Mouse (Mus musculus) heart, postnatal 0 days (tissue): ENCODE measurements around the gene Cnpy2. TPM values are rescaled to one million over a fixed set of nuclear protein-coding genes. Genes with fewer than 3 reads are reported as not detected.

Experiments used
- ATAC-seq: fragments of 200-750 bp; cut with Nextera tagmentation; 2 replicates; pipeline ENCODE4 v1.8.0; 2017; ENCODE audit warnings: low read depth, moderate number of reproducible peaks, moderate library complexity; ENCODE audit not compliant: insufficient read depth
- DNase-seq: peaks from one replicate; pipeline ENCODE4 v3.0.0-alpha.2; 2016; ENCODE audit warnings: low spot score
- H3K27ac ChIP-seq: fragments of 300-500 bp; sonication (generic); 2 replicates; pipeline ENCODE4 v1.5.1; 2014; ENCODE audit warnings: low read depth, mild to moderate bottlenecking
- H3K27me3 ChIP-seq: fragments of 300-500 bp; sonication (generic); 2 replicates; pipeline ENCODE4 v1.6.1; 2014; ENCODE audit warnings: low read length, mixed read lengths; ENCODE audit not compliant: control insufficient read depth, insufficient read depth
- H3K36me3 ChIP-seq: fragments of 300-500 bp; sonication (generic); replicated peaks from 2 replicates; pipeline ENCODE4 v1.6.1; 2014; ENCODE audit warnings: low read length, mixed read lengths; ENCODE audit not compliant: control insufficient read depth, insufficient read depth
- H3K4me1 ChIP-seq: fragments of 300-500 bp; sonication (generic); 2 replicates; pipeline ENCODE4 v1.6.1; 2014; ENCODE audit warnings: antibody characterized with exemption; ENCODE audit not compliant: control insufficient read depth, insufficient read depth
- H3K4me2 ChIP-seq: fragments of 300-500 bp; sonication (generic); 2 replicates; pipeline ENCODE4 v1.6.1; 2014; ENCODE audit warnings: low read depth, mild to moderate bottlenecking, low read length, moderate library complexity
- H3K4me3 ChIP-seq: fragments of 300-500 bp; sonication (generic); 2 replicates; pipeline ENCODE4 v1.5.1; 2014; ENCODE audit warnings: low read depth, low read length
- H3K9ac ChIP-seq: fragments of 300-500 bp; sonication (generic); replicated peaks from 2 replicates; pipeline ENCODE4 v1.6.1; 2014; ENCODE audit warnings: low read depth, low read length, mixed read lengths
- H3K9me3 ChIP-seq: fragments of 300-500 bp; sonication (generic); replicated peaks from 2 replicates; pipeline ENCODE4 v1.6.1; 2016; ENCODE audit warnings: low read length; ENCODE audit not compliant: control insufficient read depth
- CTCF ChIP-seq: IDR thresholded peaks from 2 replicates; pipeline ENCODE4 v1.5.1; 2016; ENCODE audit warnings: antibody characterized with exemption, control low read depth, low read depth
- EP300 ChIP-seq: IDR thresholded peaks from 2 replicates; pipeline ENCODE4 v1.6.1; 2016; ENCODE audit warnings: antibody characterized with exemption, low read depth
- WGBS: fragments of 180-500 bp; shearing (Covaris S2); extraction: QIAGEN DNeasy Blood & Tissue Kit; methylation state at CpG from one replicate; pipeline ENCODE4 v1.1.7; 2014; 5-methylcytosine and 5-hydroxymethylcytosine counted together
- polyA plus RNA-seq: library from polyadenylated mRNA; unstranded; fragments of >200 nt; fragmentation: Nextera tagmentation; extraction: Ambion mirVana; gene quantifications from 2 replicates; pipeline ENCODE4 v1.2.1, GENCODE M21; 2015
- total RNA-seq: library from RNA; depleted of rRNA; stranded (reverse); fragments of >200 nt; gene quantifications from 2 replicates; pipeline ENCODE4 v1.2.3, GENCODE M21; 2014; ENCODE audit warnings: low replicate concordance; rRNA removed

The Cnpy2 gene
- total and polyA plus RNA-seq, 2 experiments from 2014 or later: 24.7 to 170 TPM

GRCm38 (mm10) chr10:128372142-128372541 is 49.9 kb downstream of the Cnpy2 start:
- TF ChIP-seq EP300 (no peak), CTCF (no peak)
- no peak for DNase-seq
- no peak overlapping the region for H3K27ac ChIP-seq
- peaks cover 11% of the 10 kb centered on the region; the same call in 1 of the 2 replicates for H3K4me1 ChIP-seq
- no peaks in the 10 kb centered on the region for H3K36me3 ChIP-seq
- ATAC-seq: no peak
- no peak overlapping the region for H3K9ac ChIP-seq
- H3K4me2 ChIP-seq: no peak overlapping the region
- H3K4me3 ChIP-seq: no peak overlapping the region
- no peaks in the 10 kb centered on the region for H3K27me3 ChIP-seq
- WGBS: 81% methylated on average over 5 of the region's 5 CpGs
- no peaks in the 10 kb centered on the region for H3K9me3 ChIP-seq

- Histone ChIP-seq H3K27me3 (no peaks in the 10 kb centered on the region), H3K4me1 (peaks cover 12% of the 10 kb centered on the region), H3K27ac (peak overlapping the region; percentile 81), H3K4me3 (no peak overlapping the region), H3K36me3 (no peaks in the 10 kb centered on the region), H3K4me2 (no peak overlapping the region), H3K9me3 (no peaks in the 10 kb centered on the region), H3K9ac (no peak overlapping the region)
- DNase-seq (peak; percentile 63), ATAC-seq (no peak)
- 38% methylated on average over 6 of the region's 6 CpGs for WGBS
- TF ChIP-seq EP300: peak; percentile 43; the same call in 1 of the 2 replicates
- no peak for TF ChIP-seq CTCF
Measured at GRCm38 (mm10) chr10:128372989-128373748, 50.9 kb downstream of the Cnpy2 start.

GRCm38 (mm10) chr10:128374393-128374792 is 52.1 kb downstream of the Cnpy2 start:
- H3K36me3 ChIP-seq: peaks cover 11% of the 10 kb centered on the region
- H3K4me3 ChIP-seq: no peak overlapping the region
- DNase-seq (no peak), ATAC-seq (no peak)
- H3K4me2 ChIP-seq: no peak overlapping the region
- no peak overlapping the region for H3K27ac ChIP-seq
- TF ChIP-seq EP300: no peak
- 0 out of 2 replicates have a peak, but pooled peaks have one; percentile 11 for TF ChIP-seq CTCF
- H3K4me1 ChIP-seq: peaks cover 16% of the 10 kb centered on the region
- H3K27me3 ChIP-seq: no peaks in the 10 kb centered on the region
- H3K9me3 ChIP-seq: no peaks in the 10 kb centered on the region
- WGBS: 76% methylated on average over 6 of the region's 6 CpGs
- no peak overlapping the region for H3K9ac ChIP-seq

- Histone ChIP-seq H3K4me1 (peaks cover 14% of the 10 kb centered on the region), H3K27ac (peak overlapping the region; percentile 84), H3K9ac (peak overlapping the region; percentile 92; the same call in 1 of the 2 replicates), H3K9me3 (no peaks in the 10 kb centered on the region), H3K36me3 (peaks cover 28% of the 10 kb centered on the region), H3K4me2 (peak overlapping the region; percentile 68), H3K4me3 (peak overlapping the region; percentile 85), H3K27me3 (no peaks in the 10 kb centered on the region)
- no peak for DNase-seq
- WGBS: 46% methylated on average over 4 of the region's 4 CpGs
- ATAC-seq: no peak
- TF ChIP-seq EP300: no peak
- no peak for TF ChIP-seq CTCF
Measured at GRCm38 (mm10) chr10:128376099-128376454, 53.8 kb downstream of the Cnpy2 start.

- peak; percentile 80 for DNase-seq
- no peaks in the 10 kb centered on the region for H3K9me3 ChIP-seq
- peaks cover 14% of the 10 kb centered on the region for H3K4me1 ChIP-seq
- under 1% methylated on average over 68 of the region's 73 CpGs for WGBS
- peak within 1 kb of the TSS; percentile 84 for H3K27ac ChIP-seq
- TF ChIP-seq CTCF: peak; percentile 32
- no peak for TF ChIP-seq EP300
- peak within 1 kb of the TSS; percentile 85 for H3K4me3 ChIP-seq
- peak within 1 kb of the TSS; percentile 68 for H3K4me2 ChIP-seq
- H3K9ac ChIP-seq: peak within 1 kb of the TSS; percentile 92
- peak; percentile 93 for ATAC-seq
- H3K36me3 ChIP-seq: peaks cover 32% of the 10 kb centered on the region
- H3K27me3 ChIP-seq: no peaks in the 10 kb centered on the region
Measured at GRCm38 (mm10) chr10:128376455-128377211, 54.4 kb downstream of the Cnpy2 start, which contains the start of gene Ankrd52. Ankrd52 (plus strand) TSS chr10:128377115.

Other genes with a start within 250 kb of the Cnpy2 start
- 19,517 and 23,614 TPM in 2 replicates for gene Atp5b, start 239.2 kb upstream of the Cnpy2 start, total RNA-seq
- gene Atp5b, start 239.2 kb upstream of the Cnpy2 start, polyA plus RNA-seq: 9,758 and 9,784 TPM in 2 replicates
- gene Baz2a, start 230.9 kb upstream of the Cnpy2 start, total RNA-seq: 15.8 and 16.7 TPM in 2 replicates
- gene Baz2a, start 230.9 kb upstream of the Cnpy2 start, polyA plus RNA-seq: 7.2 and 7.7 TPM in 2 replicates
- 41.9 and 59.4 TPM in 2 replicates for gene Rbms2, start 142.2 kb upstream of the Cnpy2 start, total RNA-seq
- gene Rbms2, start 142.2 kb upstream of the Cnpy2 start, polyA plus RNA-seq: 29.0 and 29.9 TPM in 2 replicates
- gene Gls2, start 128.0 kb upstream of the Cnpy2 start, total RNA-seq: not detected in 2 replicates
- 0.14 and 0.33 TPM in 2 replicates for gene Gls2, start 128.0 kb upstream of the Cnpy2 start, polyA plus RNA-seq
- 83.9 and 93.1 TPM in 2 replicates for gene Spryd4, start 110.7 kb upstream of the Cnpy2 start, total RNA-seq
- gene Spryd4, start 110.7 kb upstream of the Cnpy2 start, polyA plus RNA-seq: 45.8 and 50.1 TPM in 2 replicates
- gene Mip, start 96.6 kb upstream of the Cnpy2 start, total RNA-seq: not detected in 2 replicates
- not detected in 2 replicates for gene Mip, start 96.6 kb upstream of the Cnpy2 start, polyA plus RNA-seq
- gene Timeless, start 90.4 kb upstream of the Cnpy2 start, total RNA-seq: 7.9 and 15.2 TPM in 2 replicates
- gene Timeless, start 90.4 kb upstream of the Cnpy2 start, polyA plus RNA-seq: 10.5 and 11.1 TPM in 2 replicates
- not detected in 2 replicates for gene Apon, start 68.4 kb upstream of the Cnpy2 start, total RNA-seq
- 0.14 TPM in 1 of 2 replicates, not detected in the other for gene Apon, start 68.4 kb upstream of the Cnpy2 start, polyA plus RNA-seq
- not detected in 2 replicates for gene Apof, start 53.8 kb upstream of the Cnpy2 start, total RNA-seq
- gene Apof, start 53.8 kb upstream of the Cnpy2 start, polyA plus RNA-seq: not detected in 2 replicates
- 8.2 and 10.0 TPM in 2 replicates for gene Stat2, start 51.9 kb upstream of the Cnpy2 start, total RNA-seq
- gene Stat2, start 51.9 kb upstream of the Cnpy2 start, polyA plus RNA-seq: 6.0 and 6.2 TPM in 2 replicates
- gene Il23a, start 23.7 kb upstream of the Cnpy2 start, total RNA-seq: 6.6 and 6.8 TPM in 2 replicates
- gene Il23a, start 23.7 kb upstream of the Cnpy2 start, polyA plus RNA-seq: 4.7 and 5.2 TPM in 2 replicates
- 19.6 and 24.1 TPM in 2 replicates for gene Pan2, start 19.1 kb upstream of the Cnpy2 start, total RNA-seq
- gene Pan2, start 19.1 kb upstream of the Cnpy2 start, polyA plus RNA-seq: 12.5 and 13.4 TPM in 2 replicates
- gene Cs, start 15.3 kb downstream of the Cnpy2 start, total RNA-seq: 796 and 830 TPM in 2 replicates
- 590 and 625 TPM in 2 replicates for gene Cs, start 15.3 kb downstream of the Cnpy2 start, polyA plus RNA-seq
- 35.2 and 36.9 TPM in 2 replicates for gene Coq10a, start 46.5 kb downstream of the Cnpy2 start, total RNA-seq
- 52.9 and 61.2 TPM in 2 replicates for gene Coq10a, start 46.5 kb downstream of the Cnpy2 start, polyA plus RNA-seq
- gene Ankrd52, start 54.7 kb downstream of the Cnpy2 start, total RNA-seq: 14.3 and 17.6 TPM in 2 replicates
- 4.2 and 4.5 TPM in 2 replicates for gene Ankrd52, start 54.7 kb downstream of the Cnpy2 start, polyA plus RNA-seq
- not detected in 2 replicates for gene Slc39a5, start 78.8 kb downstream of the Cnpy2 start, total RNA-seq
- not detected in 2 replicates for gene Slc39a5, start 78.8 kb downstream of the Cnpy2 start, polyA plus RNA-seq
- 28.1 and 34.6 TPM in 2 replicates for gene Nabp2, start 89.0 kb downstream of the Cnpy2 start, total RNA-seq
- gene Nabp2, start 89.0 kb downstream of the Cnpy2 start, polyA plus RNA-seq: 55.5 and 56.1 TPM in 2 replicates
- gene Rnf41, start 89.2 kb downstream of the Cnpy2 start, total RNA-seq: 27.1 and 27.3 TPM in 2 replicates
- gene Rnf41, start 89.2 kb downstream of the Cnpy2 start, polyA plus RNA-seq: 21.9 and 24.0 TPM in 2 replicates
- gene Smarcc2, start 136.8 kb downstream of the Cnpy2 start, total RNA-seq: 40.8 and 42.1 TPM in 2 replicates
- 31.9 and 32.9 TPM in 2 replicates for gene Smarcc2, start 136.8 kb downstream of the Cnpy2 start, polyA plus RNA-seq
- 606 and 830 TPM in 2 replicates for gene Myl6, start 171.7 kb downstream of the Cnpy2 start, total RNA-seq
- gene Myl6, start 171.7 kb downstream of the Cnpy2 start, polyA plus RNA-seq: 791 and 823 TPM in 2 replicates
- gene Myl6b, start 176.2 kb downstream of the Cnpy2 start, total RNA-seq: 3.2 and 4.8 TPM in 2 replicates
- 4.6 and 4.9 TPM in 2 replicates for gene Myl6b, start 176.2 kb downstream of the Cnpy2 start, polyA plus RNA-seq
- gene Esyt1, start 203.4 kb downstream of the Cnpy2 start, total RNA-seq: 38.2 and 41.5 TPM in 2 replicates
- 12.6 and 13.0 TPM in 2 replicates for gene Esyt1, start 203.4 kb downstream of the Cnpy2 start, polyA plus RNA-seq
- 13.8 and 24.4 TPM in 2 replicates for gene Zc3h10, start 225.3 kb downstream of the Cnpy2 start, total RNA-seq
- gene Zc3h10, start 225.3 kb downstream of the Cnpy2 start, polyA plus RNA-seq: 6.1 and 8.1 TPM in 2 replicates
- 577 and 617 TPM in 2 replicates for gene Rpl41, start 226.8 kb downstream of the Cnpy2 start, total RNA-seq
- gene Rpl41, start 226.8 kb downstream of the Cnpy2 start, polyA plus RNA-seq: 2,108 and 2,189 TPM in 2 replicates
- 50.2 and 58.2 TPM in 2 replicates for gene Pa2g4, start 243.5 kb downstream of the Cnpy2 start, total RNA-seq
- gene Pa2g4, start 243.5 kb downstream of the Cnpy2 start, polyA plus RNA-seq: 72.4 and 74.3 TPM in 2 replicates